ENCODE assay signal across 12 mouse cellular contexts in the genomic region with DNA sequence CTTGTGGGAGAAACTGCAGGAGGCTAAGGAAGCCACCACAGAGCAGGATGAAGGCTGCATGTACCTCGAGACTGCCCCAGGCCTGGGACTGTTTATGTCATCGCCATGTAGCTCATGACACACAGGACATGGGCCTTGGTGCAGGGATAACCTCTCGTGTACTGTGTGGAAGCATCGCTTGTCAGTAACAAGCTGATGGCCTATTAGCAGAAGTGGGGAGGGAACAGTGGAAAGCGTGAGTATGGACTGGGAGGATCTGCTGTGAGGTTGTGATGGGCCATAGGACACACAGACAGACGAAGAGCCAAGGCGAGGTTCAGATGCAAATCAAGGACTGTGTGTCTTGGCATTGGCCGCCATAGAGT. TPM values are rescaled to one million over a fixed set of nuclear protein-coding genes. Genes with fewer than 3 reads are reported as not detected.
DNase-seq lines count a peak whose midpoint lies in the region; ATAC-seq lines count a peak whose summit lies in the region.
"Had no signal": no experiment of that assay in that cellular context is flagged by ENCODE, and none has a peak within 500 bp of the region (broad histone marks: within the 10 kb centered on the region; RNA-seq: fewer than 3 reads in every experiment).

No protein-coding gene starts in this region.

- 74% methylated on average over 8 of the region's 8 CpGs for WGBS in heart, embryonic 15.5 days
- WGBS in forebrain, embryonic 14.5 days, result 78% methylated on average over 8 of the region's 8 CpGs
- WGBS in midbrain, embryonic 10.5 days, result 82% methylated on average over 8 of the region's 8 CpGs

- H3K36me3 ChIP-seq in heart, embryonic 15.5 days, result peaks cover 5% of the 10 kb centered on the region; the same call in 1 of the 2 replicates
- H3K36me3 ChIP-seq in forebrain, embryonic 14.5 days (ENCODE audit: control insufficient read depth, insufficient read depth, low read length), result peaks cover 26% of the 10 kb centered on the region
- no peaks in the 10 kb centered on the region; the same call in 1 of the 2 replicates for H3K36me3 ChIP-seq in midbrain, embryonic 10.5 days

- H3K4me3 ChIP-seq in heart, embryonic 15.5 days, result no peak overlapping the region
- no peak overlapping the region for H3K4me3 ChIP-seq in forebrain, embryonic 14.5 days (ENCODE audit: low read depth, low read length)
- no peak overlapping the region for H3K4me3 ChIP-seq in midbrain, embryonic 10.5 days
- H3K4me3 ChIP-seq: erythroblast, embryonic 14.5 days; layer of hippocampus, adult 2 months; limb, embryonic 15.5 days had no signal

- H3K9me3 ChIP-seq in heart, embryonic 15.5 days (replicated peaks), result no peaks in the 10 kb centered on the region
- H3K9me3 ChIP-seq in forebrain, embryonic 14.5 days (replicated peaks; ENCODE audit: control insufficient read depth, low read length), result no peaks in the 10 kb centered on the region
- H3K9me3 ChIP-seq in midbrain, embryonic 10.5 days (replicated peaks), result no peaks in the 10 kb centered on the region
- H3K9me3 ChIP-seq: limb, embryonic 15.5 days had no signal

- peaks cover 32% of the 10 kb centered on the region for H3K4me1 ChIP-seq in heart, embryonic 15.5 days (replicated peaks)
- H3K4me1 ChIP-seq in forebrain, embryonic 14.5 days (ENCODE audit: control insufficient read depth, insufficient read depth, low read length), result peaks cover 9% of the 10 kb centered on the region; the same call in 1 of the 2 replicates
- peaks cover 34% of the 10 kb centered on the region for H3K4me1 ChIP-seq in midbrain, embryonic 10.5 days

- H3K27me3 ChIP-seq in heart, embryonic 15.5 days, result 0 out of 2 replicates have a peak, but pooled peaks cover 6% of the 10 kb centered on the region
- H3K27me3 ChIP-seq in forebrain, embryonic 14.5 days (replicated peaks; ENCODE audit: control insufficient read depth, insufficient read depth, low read length), result no peaks in the 10 kb centered on the region
- no peaks in the 10 kb centered on the region for H3K27me3 ChIP-seq in midbrain, embryonic 10.5 days (ENCODE audit: low read depth, poor library complexity, severe bottlenecking)
- H3K27me3 ChIP-seq: limb, embryonic 15.5 days had no signal

- H3K4me2 ChIP-seq in heart, embryonic 15.5 days, result peak overlapping the region; percentile 45; the same call in 1 of the 2 replicates
- H3K4me2 ChIP-seq in forebrain, embryonic 14.5 days (ENCODE audit: low read length), result no peak overlapping the region

- no peak for ATAC-seq in heart, embryonic 15.5 days (replicated peaks; ENCODE audit: insufficient number of reproducible peaks, insufficient read depth, low FRiP score, low read depth)
- ATAC-seq in forebrain, embryonic 14.5 days, result no peak

- H3K27ac ChIP-seq in heart, embryonic 15.5 days, result peak overlapping the region; percentile 23
- H3K27ac ChIP-seq in forebrain, embryonic 14.5 days (ENCODE audit: low read depth, low read length), result no peak overlapping the region
- peak overlapping the region; percentile 87 for H3K27ac ChIP-seq in midbrain, embryonic 10.5 days (replicated peaks)
- H3K27ac ChIP-seq: layer of hippocampus, adult 2 months had no signal

- H3K9ac ChIP-seq in heart, embryonic 15.5 days, result no peak overlapping the region
- peak overlapping the region; percentile 18; the same call in 1 of the 2 replicates for H3K9ac ChIP-seq in forebrain, embryonic 14.5 days (ENCODE audit: low read length)

- DNase-seq in heart, adult 9 months (ENCODE audit: low spot score in 2 of 2), result no peak
- DNase-seq in MN1 (ENCODE audit: low spot score), result peak; percentile 28
- no peak for DNase-seq in forebrain, embryonic 14.5 days (ENCODE audit: low spot score)
- DNase-seq in midbrain, embryonic 10.5 days (ENCODE audit: low spot score), result no peak
- DNase-seq in adrenal gland, postnatal 4 days (ENCODE audit: low spot score in 2 of 2), result no peak
- no peak for DNase-seq in natural killer cell, adult 2 months (ENCODE audit: low spot score in 2 of 2)
- DNase-seq in right cerebral cortex, adult 2 months (ENCODE audit: low spot score in 2 of 2), result no peak
- DNase-seq: thymus, adult 2 months had no signal

RNA-seq across cellular contexts. Expression of a gene that starts 12.9 kb away (rescaled TPM):
- polyA plus RNA-seq in heart, embryonic 15.5 days (2015; fragmentation: Nextera tagmentation; extraction: Ambion mirVana), result 7.2 and 34.0 TPM in 2 replicates
- 5.9 and 7.0 TPM in 2 replicates for polyA plus RNA-seq in forebrain, embryonic 14.5 days (2014; fragmentation: Nextera tagmentation; extraction: Ambion mirVana)
- 3.7 and 5.7 TPM in 2 replicates for polyA plus RNA-seq in midbrain, embryonic 10.5 days (2016; fragmentation: Nextera tagmentation; extraction: Ambion mirVana)
- total RNA-seq in adrenal gland, postnatal 4 days (2021), result 10 to 100 TPM; 11.8 to 15.2 TPM

RNA-seq across cellular contexts. Expression of a gene that starts 27.3 kb away (rescaled TPM):
- polyA plus RNA-seq in heart, embryonic 15.5 days (2015; fragmentation: Nextera tagmentation; extraction: Ambion mirVana), result 4.8 and 7.9 TPM in 2 replicates
- polyA plus RNA-seq in forebrain, embryonic 14.5 days (2014; fragmentation: Nextera tagmentation; extraction: Ambion mirVana), result 10.3 and 15.7 TPM in 2 replicates
- 3.3 and 4.3 TPM in 2 replicates for polyA plus RNA-seq in midbrain, embryonic 10.5 days (2016; fragmentation: Nextera tagmentation; extraction: Ambion mirVana)
- total RNA-seq in adrenal gland, postnatal 4 days (2021), result 10 to 100 TPM; 49.2 to 56.6 TPM

RNA-seq across cellular contexts. Expression of a gene that starts 54.9 kb away (rescaled TPM):
- 2.1 and 2.4 TPM in 2 replicates for polyA plus RNA-seq in heart, embryonic 15.5 days (2015; fragmentation: Nextera tagmentation; extraction: Ambion mirVana)
- 0.29 and 0.51 TPM in 2 replicates for polyA plus RNA-seq in forebrain, embryonic 14.5 days (2014; fragmentation: Nextera tagmentation; extraction: Ambion mirVana)
- polyA plus RNA-seq in midbrain, embryonic 10.5 days (2016; fragmentation: Nextera tagmentation; extraction: Ambion mirVana), result 0.06 and 0.11 TPM in 2 replicates
- total RNA-seq in adrenal gland, postnatal 4 days (2021), result 10 to 100 TPM in 1 of 2 experiments, 1 to 10 TPM in 1; 9.8 to 12.0 TPM
